ENCODE assay signal across 10 mouse cellular contexts in genomic region chr8:128356170-128356569, GRCm38 (mm10). TPM values are rescaled to one million over a fixed set of nuclear protein-coding genes. Genes with fewer than 3 reads are reported as not detected.
A peak's percentile ranks its signal among the peaks of the same experiment; 100 is the strongest.
DNase-seq lines count a peak whose midpoint lies in the region; ATAC-seq and TF ChIP-seq lines count a peak whose summit lies in the region.
"Had no signal": no experiment of that assay in that cellular context is flagged by ENCODE, and none has a peak within 500 bp of the region (broad histone marks: within the 10 kb centered on the region; RNA-seq: fewer than 3 reads in every experiment).

No protein-coding gene starts in this region.

- H3K79me2 ChIP-seq in C2C12 (ENCODE audit: control insufficient read depth, insufficient read depth) (peaks cover 19% of the 10 kb centered on the region), macrophage (ENCODE audit: inconsistent target) (peaks cover 22% of the 10 kb centered on the region)

- no peak for TF ChIP-seq POLR2A in bone marrow macrophage, adult 2 months (IDR thresholded peaks at IDR 0.05; ENCODE audit: borderline replicate concordance, low read depth, low read length)

- H3K27me3 ChIP-seq in hindbrain, embryonic 14.5 days (ENCODE audit: control insufficient read depth, insufficient read depth, low read length): 0 out of 2 replicates have a peak, but pooled peaks cover 3% of the 10 kb centered on the region
- peaks cover 8% of the 10 kb centered on the region; the same call in 1 of the 2 replicates for H3K27me3 ChIP-seq in hindbrain, embryonic 12.5 days
- no peaks in the 10 kb centered on the region for H3K27me3 ChIP-seq in C2C12 (ENCODE audit: control insufficient read depth, insufficient read depth, insufficient read length)

- DNase-seq in hindbrain, embryonic 14.5 days (ENCODE audit: low spot score): peak; percentile 17
- DNase-seq in right cerebral cortex, adult 18-20 months: no peak
- no peak for DNase-seq in frontal cortex, postnatal 25 days (ENCODE audit: low spot score in 2 of 2)
- DNase-seq: adrenal gland, adult 2 months; left cerebral cortex, postnatal 4 days; thymus, postnatal 4 days had no signal

- H3K4me3 ChIP-seq in hindbrain, embryonic 14.5 days (replicated peaks; ENCODE audit: low read length): no peak overlapping the region
- H3K4me3 ChIP-seq in hindbrain, embryonic 12.5 days: no peak overlapping the region
- peak overlapping the region; percentile 60 for H3K4me3 ChIP-seq in C2C12 (ENCODE audit: insufficient read depth, poor library complexity, severe bottlenecking)
- H3K4me3 ChIP-seq in bone marrow macrophage, adult 2 months (ENCODE audit: insufficient read depth, low read length): peak overlapping the region; percentile 75; the same call in 1 of the 2 replicates
- H3K4me3 ChIP-seq in macrophage (ENCODE audit: inconsistent target): peak overlapping the region; percentile 40

- H3ac ChIP-seq in C2C12 (ENCODE audit: control insufficient read depth, insufficient read length, low read depth): no peak overlapping the region

- H3K4me2 ChIP-seq in hindbrain, embryonic 14.5 days (replicated peaks): peak overlapping the region; percentile 99; the same call in 1 of the 2 replicates
- no peak overlapping the region for H3K4me2 ChIP-seq in hindbrain, embryonic 12.5 days (replicated peaks)

- no peak for TF ChIP-seq CTCF in C2C12 (IDR thresholded peaks at IDR 0.05; ENCODE audit: control insufficient read depth, insufficient read depth, insufficient read length)
- no peak for TF ChIP-seq CTCF in bone marrow macrophage, adult 2 months (IDR thresholded peaks at IDR 0.05; ENCODE audit: low read depth, low read length)

- H3K9me3 ChIP-seq in hindbrain, embryonic 14.5 days (ENCODE audit: control insufficient read depth, low read length): no peaks in the 10 kb centered on the region
- H3K9me3 ChIP-seq in hindbrain, embryonic 12.5 days (replicated peaks): no peaks in the 10 kb centered on the region

- H3K27ac ChIP-seq in hindbrain, embryonic 14.5 days: no peak overlapping the region
- no peak overlapping the region for H3K27ac ChIP-seq in hindbrain, embryonic 12.5 days
- peak overlapping the region; percentile 93 for H3K27ac ChIP-seq in bone marrow macrophage, adult 2 months (ENCODE audit: insufficient read depth, low read depth, low read length)
- H3K27ac ChIP-seq in macrophage: peak overlapping the region; percentile 89

- peaks cover 4% of the 10 kb centered on the region for H3K79me3 ChIP-seq in C2C12 (ENCODE audit: low read depth)

- peaks cover 18% of the 10 kb centered on the region; the same call in 1 of the 2 replicates for H3K4me1 ChIP-seq in hindbrain, embryonic 14.5 days (replicated peaks; ENCODE audit: control insufficient read depth, insufficient read depth, low read length)
- H3K4me1 ChIP-seq in hindbrain, embryonic 12.5 days: peaks cover 19% of the 10 kb centered on the region
- H3K4me1 ChIP-seq in bone marrow macrophage, adult 2 months (ENCODE audit: control insufficient read depth, insufficient read depth, low read length): peaks cover 14% of the 10 kb centered on the region

- WGBS in hindbrain, embryonic 14.5 days: 83% methylated on average over 5 of the region's 5 CpGs
- WGBS in hindbrain, embryonic 12.5 days: 86% methylated on average over 5 of the region's 5 CpGs
- WGBS in macrophage (ENCODE audit: missing documents): 80% methylated on average over 4 of the region's 5 CpGs

- no peak overlapping the region for H3K9ac ChIP-seq in hindbrain, embryonic 14.5 days
- no peak overlapping the region; the same call in 1 of the 2 replicates for H3K9ac ChIP-seq in hindbrain, embryonic 12.5 days

- H3K36me3 ChIP-seq in hindbrain, embryonic 14.5 days (replicated peaks; ENCODE audit: control insufficient read depth, insufficient read depth): no peaks in the 10 kb centered on the region
- no peaks in the 10 kb centered on the region for H3K36me3 ChIP-seq in hindbrain, embryonic 12.5 days
- H3K36me3 ChIP-seq in C2C12 (ENCODE audit: control insufficient read depth, insufficient read depth) (no peaks in the 10 kb centered on the region), macrophage (ENCODE audit: inconsistent target) (no peaks in the 10 kb centered on the region)

- no peak for ATAC-seq in hindbrain, embryonic 14.5 days (ENCODE audit: low FRiP score)
- ATAC-seq in hindbrain, embryonic 12.5 days (ENCODE audit: low FRiP score): no peak

TF ChIP-seq in C2C12, 6 proteins besides CTCF, POLR2A, EP300 and RAD21:
- no peak for TF ChIP-seq MYOG (IDR thresholded peaks at IDR 0.05; ENCODE audit: control insufficient read depth, extremely low read depth, insufficient read length)
- TF ChIP-seq CEBPB (IDR thresholded peaks at IDR 0.05; ENCODE audit: low read depth): no peak
- TF ChIP-seq USF1 (IDR thresholded peaks at IDR 0.05; ENCODE audit: low read depth): no peak
- TF ChIP-seq MYOD1 (IDR thresholded peaks at IDR 0.05; ENCODE audit: control insufficient read depth, insufficient read length, low read depth): no peak
- no peak for TF ChIP-seq MAX (IDR thresholded peaks at IDR 0.05)
- TF ChIP-seq FOSL1 (IDR thresholded peaks at IDR 0.05; ENCODE audit: insufficient read depth, low read length, poor library complexity, severe bottlenecking): no peak
TF ChIP-seq in C2C12: peak in this region for 0.

RNA-seq across cellular contexts. Expression of gene Nrp1, which starts 2.2 kb away (rescaled TPM):
- polyA plus RNA-seq in hindbrain, embryonic 14.5 days (2014; fragmentation: Nextera tagmentation; extraction: Ambion mirVana): 72.7 and 82.2 TPM in 2 replicates
- 48.5 and 59.5 TPM in 2 replicates for polyA plus RNA-seq in hindbrain, embryonic 12.5 days (2016; fragmentation: Nextera tagmentation; extraction: Ambion mirVana)
- 19.1 TPM for polyA plus RNA-seq in C2C12 (2012; fragmentation: generic; extraction: Trizol)
- polyA plus RNA-seq in bone marrow macrophage, adult 2 months (2012; ENCODE audit: insufficient read depth, insufficient read length, missing spikeins): 90.2 and 117 TPM in 2 replicates
- total RNA-seq in macrophage (2018; cell fraction: chromatin; rRNA removed): 100 to 1,000 TPM in 23 of 26 experiments, 10 to 100 TPM in 3; 76.0 to 810 (median 421) TPM
- 100 to 1,000 TPM; 108 to 542 (median 268) TPM for total RNA-seq in macrophage (2018; cell fraction: cytosol; rRNA removed)
- 100 to 1,000 TPM; 119 to 954 (median 432) TPM for total RNA-seq in macrophage (2018; cell fraction: nucleus; rRNA removed)
- 277 to 373 TPM (median 350 TPM) in 3 replicates for polyA plus RNA-seq in macrophage (2018)

Comparison
In these comparisons a context has a peak if more than half of its experiments do, and no peak if none do; other contexts are left out.
1. H3K27ac ChIP-seq: peak in bone marrow macrophage, adult 2 months (single experiment) and macrophage (single experiment); none in hindbrain, embryonic 14.5 days (single experiment) and hindbrain, embryonic 12.5 days (single experiment).
2. H3K4me3 ChIP-seq: peak in C2C12 (single experiment), bone marrow macrophage, adult 2 months (single experiment) and macrophage (single experiment); none in hindbrain, embryonic 14.5 days (single experiment) and hindbrain, embryonic 12.5 days (single experiment).